Comparison of ENCODE assay signal across 9 mouse cellular contexts in genomic region chr5:151233400-151234031, GRCm38 (mm10). TPM values are rescaled to one million over a fixed set of nuclear protein-coding genes. Genes with fewer than 3 reads are reported as not detected.
DNase-seq lines count a peak whose midpoint lies in the region; ATAC-seq and TF ChIP-seq lines count a peak whose summit lies in the region.
"Had no signal": no experiment of that assay in that cellular context is flagged by ENCODE, and none has a peak within 500 bp of the region (broad histone marks: within the 10 kb centered on the region; RNA-seq: fewer than 3 reads in every experiment).

TSS of gene Stard13 (minus strand) at chr5:151233836.

- TF ChIP-seq POLR2A in liver, adult 2 months (IDR thresholded peaks at IDR 0.05; ENCODE audit: extremely low read depth, insufficient read depth, low read length), result peak; percentile 58; the same call in 1 of the 2 replicates
- peak; percentile 62 for TF ChIP-seq POLR2A in myocyte (IDR thresholded peaks at IDR 0.05; ENCODE audit: insufficient read length, low read depth)

- H3K4me3 ChIP-seq in embryonic facial prominence, embryonic 11.5 days (ENCODE audit: low read depth, low read length), result peak within 1 kb of the TSS; percentile 51
- peak within 1 kb of the TSS; percentile 82 for H3K4me3 ChIP-seq in liver, adult 2 months (ENCODE audit: insufficient read depth, low read depth, low read length)
- H3K4me3 ChIP-seq in myocyte, result peak within 1 kb of the TSS; percentile 37

- peak within 1 kb of the TSS; percentile 35 for H3ac ChIP-seq in myocyte (ENCODE audit: control insufficient read depth, insufficient read length)

- ATAC-seq in embryonic facial prominence, embryonic 11.5 days (replicated peaks; ENCODE audit: insufficient number of reproducible peaks, low FRiP score, low TSS enrichment, low read depth), result peak; percentile 75

- peak within 1 kb of the TSS; percentile 93 for H3K4me2 ChIP-seq in embryonic facial prominence, embryonic 11.5 days (ENCODE audit: low read depth, low read length)
- peak within 1 kb of the TSS; percentile 91 for H3K4me2 ChIP-seq in myocyte (ENCODE audit: low read depth)

- H3K27ac ChIP-seq in embryonic facial prominence, embryonic 11.5 days (replicated peaks; ENCODE audit: low read depth, low read length), result no peak within 1 kb of the TSS
- peak within 1 kb of the TSS; percentile 92 for H3K27ac ChIP-seq in liver, adult 2 months (replicated peaks; ENCODE audit: insufficient read depth, low read depth, low read length)

- H3K4me1 ChIP-seq in embryonic facial prominence, embryonic 11.5 days (ENCODE audit: control insufficient read depth, insufficient read depth, low read length), result no peaks in the 10 kb centered on the region
- peaks cover 6% of the 10 kb centered on the region; the same call in 1 of the 2 replicates for H3K4me1 ChIP-seq in liver, adult 2 months (ENCODE audit: control insufficient read depth, insufficient read depth, low read length)

- TF ChIP-seq CTCF in liver, adult 2 months (IDR thresholded peaks at IDR 0.05; ENCODE audit: low read depth, low read length), result no peak

- H3K36me3 ChIP-seq in embryonic facial prominence, embryonic 11.5 days (replicated peaks; ENCODE audit: control insufficient read depth, insufficient read depth, low read depth, low read length), result no peaks in the 10 kb centered on the region
- no peaks in the 10 kb centered on the region for H3K36me3 ChIP-seq in liver, adult 2 months (ENCODE audit: control insufficient read depth, insufficient read depth, low read length)
- H3K36me3 ChIP-seq in myocyte (ENCODE audit: control insufficient read depth, insufficient read depth), result no peaks in the 10 kb centered on the region

- H3K9ac ChIP-seq in embryonic facial prominence, embryonic 11.5 days (replicated peaks; ENCODE audit: low read length), result peak within 1 kb of the TSS; percentile 75
- H3K9ac ChIP-seq in liver, adult 2 months (ENCODE audit: low read depth, low read length), result peak within 1 kb of the TSS; percentile 96

- peak in 1 of 2 experiments; percentile 35 for DNase-seq in layer of hippocampus, adult 18-20 months (ENCODE audit: low spot score in 2 of 2)
- no peak for DNase-seq in layer of hippocampus, adult 9-11 months
- peak; percentile 49 for DNase-seq in embryonic facial prominence, embryonic 11.5 days (ENCODE audit: low spot score)
- DNase-seq in heart, adult 9 months (ENCODE audit: low spot score in 2 of 2), result peak; percentile 28
- DNase-seq in kidney, adult 8-10 months, result peak; percentile 71 to 75
- DNase-seq in liver, adult 2 months (ENCODE audit: extremely low read depth, low read depth, low spot score), result peak; percentile 90
- DNase-seq in urinary bladder, postnatal 14 days (ENCODE audit: low spot score), result peak; percentile 40

- peaks cover 5% of the 10 kb centered on the region; the same call in 1 of the 2 replicates for H3K27me3 ChIP-seq in embryonic facial prominence, embryonic 11.5 days (ENCODE audit: control insufficient read depth, insufficient read depth, low read length)
- H3K27me3 ChIP-seq in liver, adult 2 months (ENCODE audit: control insufficient read depth, insufficient read depth, low read length), result no peaks in the 10 kb centered on the region
- no peaks in the 10 kb centered on the region for H3K27me3 ChIP-seq in myocyte (ENCODE audit: control insufficient read depth, insufficient read depth, insufficient read length)

- H3K79me2 ChIP-seq in liver, adult 2 months (ENCODE audit: control insufficient read depth, insufficient read depth, low read length), result no peaks in the 10 kb centered on the region
- H3K79me2 ChIP-seq in myocyte (ENCODE audit: control insufficient read depth, insufficient read depth), result no peaks in the 10 kb centered on the region

- under 1% methylated on average over 49 of the region's 49 CpGs for WGBS in embryonic facial prominence, embryonic 11.5 days
- under 1% methylated on average over 49 of the region's 49 CpGs for WGBS in liver, adult 2 months

- no peaks in the 10 kb centered on the region for H3K9me3 ChIP-seq in embryonic facial prominence, embryonic 11.5 days (replicated peaks; ENCODE audit: control insufficient read depth, low read length)

TF ChIP-seq in myocyte, 11 proteins besides CTCF, POLR2A, EP300 and RAD21:
- TF ChIP-seq REST (IDR thresholded peaks at IDR 0.05; ENCODE audit: insufficient read depth, insufficient read length) (no peak), MYOD1 (IDR thresholded peaks at IDR 0.05; ENCODE audit: control insufficient read depth in 1 of 3, insufficient read length in 2 of 3, low read depth in 2 of 3) (peak in 1 of 3 experiments; percentile 60), E2F4 (IDR thresholded peaks at IDR 0.05; ENCODE audit: insufficient read depth) (no peak), MYOG (IDR thresholded peaks at IDR 0.05; ENCODE audit: control insufficient read depth in 1 of 3, insufficient read depth in 1 of 3, insufficient read length in 2 of 3, low read depth in 2 of 3) (peak in 2 of 3 experiments; percentile 24 to 69), MAX (IDR thresholded peaks at IDR 0.05; ENCODE audit: low read depth) (no peak), CEBPB (IDR thresholded peaks at IDR 0.05; ENCODE audit: insufficient read depth, poor library complexity, severe bottlenecking) (no peak), TCF12 (IDR thresholded peaks at IDR 0.05; ENCODE audit: insufficient read depth, poor library complexity, severe bottlenecking) (no peak), POLR2AphosphoS2 (IDR thresholded peaks at IDR 0.05; ENCODE audit: insufficient read length, low read depth) (no peak), USF1 (IDR thresholded peaks at IDR 0.05; ENCODE audit: low read depth) (no peak), TCF3 (IDR thresholded peaks at IDR 0.05; ENCODE audit: insufficient read length, low read depth) (no peak), SRF (IDR thresholded peaks at IDR 0.05; ENCODE audit: control insufficient read depth, insufficient read length, low read depth) (no peak)

RNA-seq across cellular contexts. Expression of gene Stard13, which starts in this region (rescaled TPM):
- total RNA-seq in layer of hippocampus, adult 18-20 months (2021), result 10 to 100 TPM; 20.8 to 26.2 TPM
- polyA plus RNA-seq in embryonic facial prominence, embryonic 11.5 days (2014; fragmentation: Nextera tagmentation; extraction: Ambion mirVana), result 3.4 and 3.9 TPM in 2 replicates
- 21.3 and 25.0 TPM in 2 replicates for total RNA-seq in liver, adult 2 months (2014; rRNA removed)
- polyA plus RNA-seq in liver, adult 2 months (2012; rRNA removed), result 7.8 and 7.9 TPM in 2 replicates
- 15.2 TPM for polyA plus RNA-seq in myocyte (2012; fragmentation: generic; extraction: Trizol)
- total RNA-seq: neutrophil, adult 5-6 weeks had no signal
